Mouse (Mus musculus): ENCODE measurements at regions not wholly inside any gene's neighbourhood (a gene's known extent, or its start where the extent isn't known, plus 50 kb on each side); places are given as distances from the start of the nearest gene placed in this dataset.

GRCm38 (mm10) chr7:75362541-75362940, 53.5 kb upstream of the Sv2b start:
- TF ChIP-seq CTCF (IDR thresholded peaks at IDR 0.05; ENCODE audit: low read depth): no peak
- no peak for TF ChIP-seq EP300 (IDR thresholded peaks at IDR 0.05; ENCODE audit: low read depth)
